Mouse (Mus musculus): ENCODE measurements around the gene Arl4a. TPM values are rescaled to one million over a fixed set of nuclear protein-coding genes. Genes with fewer than 3 reads are reported as not detected.

Arl4a gene
- total RNA-seq, 2 experiments from 2014 or later = 78.4 to 90.2 TPM

GRCm38 (mm10) chr12:39969500-39969899 is 68.3 kb downstream of the Arl4a start:
- intact Hi-C loops (cut with DNase I) = no loop called here
- DNase-seq = no peak

GRCm38 (mm10) chr12:39968109-39968508 is 69.7 kb downstream of the Arl4a start:
- intact Hi-C loops (cut with DNase I) = no loop called here
- no peak for DNase-seq

- DNase-seq = no peak
- intact Hi-C loops (cut with DNase I) = no loop called here
Observed at GRCm38 (mm10) chr12:39959166-39959565, 78.7 kb downstream of the Arl4a start.

- DNase-seq = peak; percentile 96
- intact Hi-C loops (cut with DNase I) = no loop called here
Observed at GRCm38 (mm10) chr12:39957931-39958671, 79.7 kb downstream of the Arl4a start.

GRCm38 (mm10) chr12:39956396-39956795 is 81.4 kb downstream of the Arl4a start:
- intact Hi-C loops (cut with DNase I) = no loop called here
- peak; percentile 97 for DNase-seq

Other genes with a start within 250 kb of the Arl4a start
- under 1 TPM in 1 of 2 experiments, not detected in 1; 0.12 TPM for gene Scin, start 96.2 kb upstream of the Arl4a start, total RNA-seq (2021)
- under 1 TPM in 1 of 2 experiments, not detected in 1; 0.54 TPM for gene Lsmem1, start 161.5 kb upstream of the Arl4a start, total RNA-seq (2021)
- gene Ifrd1, start 210.5 kb upstream of the Arl4a start, total RNA-seq (2021) = 100 to 1,000 TPM; 112 to 125 TPM